Mouse (Mus musculus) kidney, postnatal 4 days (tissue): Measurements from ENCODE around the gene Hykk.

Experiments
- DNase-seq, 2 experiments: peaks; one replicate each; pipeline ENCODE4 v3.0.0; 2021; ENCODE audit warnings: mixed read lengths in 2 of 2

Gene Hykk

GRCm38 (mm10) chr9:54981291-54982191, 64.5 kb downstream of the Hykk start:
- DNase-seq: peak; percentile 66 to 77

GRCm38 (mm10) chr9:54982401-54982800, 65.3 kb downstream of the Hykk start:
- no peak for DNase-seq

GRCm38 (mm10) chr9:54990362-54990761, 73.3 kb downstream of the Hykk start:
- DNase-seq: no peak

- no peak for DNase-seq
Observed at GRCm38 (mm10) chr9:54994381-54994780, 77.3 kb downstream of the Hykk start.

- no peak for DNase-seq
Observed at GRCm38 (mm10) chr9:54995645-54996044, 78.6 kb downstream of the Hykk start.
